ENCODE assay signal across 9 mouse cellular contexts in the genomic region with DNA sequence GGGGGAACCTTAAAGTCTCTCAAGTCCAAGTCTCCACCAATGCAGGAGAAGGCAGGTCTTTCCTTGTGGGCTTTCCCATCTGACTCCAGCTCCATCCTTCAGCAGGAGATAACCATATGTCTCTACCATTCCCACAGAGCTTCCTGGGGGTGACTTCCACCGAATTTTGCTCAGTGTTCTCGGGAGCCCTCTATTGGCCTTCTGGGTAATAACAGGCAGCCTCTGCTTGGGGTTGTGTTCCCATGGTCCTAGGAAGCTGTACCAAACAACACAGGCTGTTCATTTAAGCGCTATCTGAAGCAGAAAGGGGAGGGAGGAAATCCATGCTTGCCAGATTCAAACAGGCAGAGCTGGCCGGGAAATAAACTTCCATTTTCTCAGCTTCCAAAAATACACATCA.
DNase-seq lines count a peak whose midpoint lies in the region; ATAC-seq and TF ChIP-seq lines count a peak whose summit lies in the region.
"Had no signal": no experiment of that assay in that cellular context is flagged by ENCODE, and none has a peak within 500 bp of the region (broad histone marks: within the 10 kb centered on the region; RNA-seq: fewer than 3 reads in every experiment).

No protein-coding gene starts in this region.

- no peaks in the 10 kb centered on the region for H3K9me3 ChIP-seq in neural tube, embryonic 15.5 days (replicated peaks)
- H3K9me3 ChIP-seq in forebrain, embryonic 15.5 days = no peaks in the 10 kb centered on the region
- H3K9me3 ChIP-seq in hindbrain, embryonic 15.5 days = no peaks in the 10 kb centered on the region

- intact Hi-C loops in left cerebral cortex, postnatal 14 days (cut with DNase I) = loop anchor here (5.0 kb wide), 2 partner anchors 205 to 860 kb away; no protein-coding TSS in a partner anchor

- no peak overlapping the region for H3K9ac ChIP-seq in neural tube, embryonic 15.5 days (replicated peaks)
- no peak overlapping the region for H3K9ac ChIP-seq in forebrain, embryonic 15.5 days (replicated peaks)
- H3K9ac ChIP-seq in hindbrain, embryonic 15.5 days = no peak overlapping the region

- H3K27ac ChIP-seq in neural tube, embryonic 15.5 days (replicated peaks) = no peak overlapping the region
- H3K27ac ChIP-seq in forebrain, embryonic 15.5 days (replicated peaks) = no peak overlapping the region
- no peak overlapping the region for H3K27ac ChIP-seq in hindbrain, embryonic 15.5 days (replicated peaks)
- H3K27ac ChIP-seq in olfactory bulb, adult 2 months (ENCODE audit: insufficient read depth, low read depth, low read length) = no peak overlapping the region

- TF ChIP-seq CTCF in brain, embryonic 14.5 days (IDR thresholded peaks at IDR 0.05; ENCODE audit: borderline replicate concordance, extremely low read depth, insufficient read depth, insufficient read length) = peak; percentile 75; the same call in 1 of the 2 replicates
- TF ChIP-seq CTCF in olfactory bulb, adult 2 months (IDR thresholded peaks at IDR 0.05; ENCODE audit: insufficient read depth, low read depth, low read length) = 0 out of 2 replicates have a peak, but pooled peaks have one; percentile 15

- H3K4me1 ChIP-seq in neural tube, embryonic 15.5 days = no peaks in the 10 kb centered on the region
- peaks cover 6% of the 10 kb centered on the region; the same call in 1 of the 2 replicates for H3K4me1 ChIP-seq in forebrain, embryonic 15.5 days
- no peaks in the 10 kb centered on the region for H3K4me1 ChIP-seq in hindbrain, embryonic 15.5 days (replicated peaks)
- H3K4me1 ChIP-seq in olfactory bulb, adult 2 months (ENCODE audit: control insufficient read depth, insufficient read depth, low read length) = 0 out of 2 replicates have a peak, but pooled peaks cover 2% of the 10 kb centered on the region

- no peaks in the 10 kb centered on the region for H3K36me3 ChIP-seq in neural tube, embryonic 15.5 days
- no peaks in the 10 kb centered on the region for H3K36me3 ChIP-seq in forebrain, embryonic 15.5 days
- no peaks in the 10 kb centered on the region for H3K36me3 ChIP-seq in hindbrain, embryonic 15.5 days

- no peak overlapping the region for H3K4me2 ChIP-seq in neural tube, embryonic 15.5 days
- no peak overlapping the region for H3K4me2 ChIP-seq in forebrain, embryonic 15.5 days (replicated peaks)
- H3K4me2 ChIP-seq in hindbrain, embryonic 15.5 days = no peak overlapping the region

- no peaks in the 10 kb centered on the region for H3K27me3 ChIP-seq in neural tube, embryonic 15.5 days (replicated peaks)
- no peaks in the 10 kb centered on the region for H3K27me3 ChIP-seq in forebrain, embryonic 15.5 days
- H3K27me3 ChIP-seq in hindbrain, embryonic 15.5 days = no peaks in the 10 kb centered on the region
- H3K27me3 ChIP-seq: megakaryocyte, embryonic 14.5 days had no signal

- H3K4me3 ChIP-seq in neural tube, embryonic 15.5 days (replicated peaks) = no peak overlapping the region
- no peak overlapping the region for H3K4me3 ChIP-seq in forebrain, embryonic 15.5 days
- H3K4me3 ChIP-seq in hindbrain, embryonic 15.5 days = no peak overlapping the region
- no peak overlapping the region for H3K4me3 ChIP-seq in olfactory bulb, adult 2 months (ENCODE audit: insufficient read depth, low read depth, low read length)
- H3K4me3 ChIP-seq: megakaryocyte, embryonic 14.5 days had no signal

- DNase-seq in neural tube, embryonic 10.5 days (ENCODE audit: extremely low spot score, low spot score) = peak; percentile 44
- peak; percentile 82 for DNase-seq in brain, embryonic 14.5 days (ENCODE audit: low read depth)
- DNase-seq in left cerebral cortex, postnatal 14 days (ENCODE audit: low spot score in 2 of 2) = peak; percentile 77 to 80

- 28% methylated on average over 4 of the region's 4 CpGs for WGBS in neural tube, embryonic 15.5 days
- WGBS in forebrain, embryonic 15.5 days = 6% methylated on average over 4 of the region's 4 CpGs
- WGBS in hindbrain, embryonic 15.5 days = 23% methylated on average over 4 of the region's 4 CpGs
- WGBS in olfactory bulb, adult 2 months = 2% methylated on average over 4 of the region's 4 CpGs

- TF ChIP-seq POLR2A in brain, embryonic 14.5 days (IDR thresholded peaks at IDR 0.05; ENCODE audit: borderline replicate concordance, extremely low read depth, insufficient read depth, insufficient read length, poor library complexity, severe bottlenecking) = no peak
- TF ChIP-seq POLR2A in olfactory bulb, adult 2 months (IDR thresholded peaks at IDR 0.05; ENCODE audit: insufficient read depth, low read depth, low read length) = no peak

- no peak for ATAC-seq in neural tube, embryonic 15.5 days (ENCODE audit: low FRiP score)
- ATAC-seq in forebrain, embryonic 15.5 days (replicated peaks) = peak; percentile 26; the same call in 1 of the 2 replicates
- 0 out of 2 replicates have a peak, but pooled peaks have one; percentile 42 for ATAC-seq in hindbrain, embryonic 15.5 days (ENCODE audit: low FRiP score, low read depth)
- no peak for ATAC-seq in megakaryocyte, adult 5-6 weeks (ENCODE audit: poor library complexity, severe bottlenecking)

Comparison
In these comparisons a context has a peak if more than half of its experiments do, and no peak if none do; other contexts are left out.
1. ATAC-seq: peak in forebrain, embryonic 15.5 days (single experiment) and hindbrain, embryonic 15.5 days (single experiment); none in neural tube, embryonic 15.5 days (single experiment) and megakaryocyte, adult 5-6 weeks (single experiment).
2. Peak in every context shown above with its lines, with median percentiles within 50 percentile points of each other: DNase-seq.